Mouse (Mus musculus) hindbrain, embryonic 14.5 days (tissue): ENCODE measurements around the gene Galnt7. TPM values are rescaled to one million over a fixed set of nuclear protein-coding genes. Genes with fewer than 3 reads are reported as not detected.

Experiments used
- ATAC-seq: fragments of 200-750 bp; cut with Nextera tagmentation; 2 replicates; pipeline ENCODE4 v1.8.0; 2017; ENCODE audit warnings: moderate number of reproducible peaks, mild to moderate bottlenecking, moderate TSS enrichment, moderate library complexity; ENCODE audit not compliant: low FRiP score
- DNase-seq: peaks from one replicate; pipeline ENCODE4 v3.0.0-alpha.2; 2015; ENCODE audit warnings: low spot score
- H3K27ac ChIP-seq: fragments of 300-500 bp; sonication (generic); 2 replicates; pipeline ENCODE4 v1.5.1; 2014; ENCODE audit warnings: mild to moderate bottlenecking, moderate library complexity
- H3K27me3 ChIP-seq: fragments of 300-500 bp; sonication (generic); 2 replicates; pipeline ENCODE4 v1.6.1; 2014; ENCODE audit warnings: mild to moderate bottlenecking, low read length, mixed read lengths; ENCODE audit not compliant: control insufficient read depth, insufficient read depth
- H3K36me3 ChIP-seq: fragments of 300-500 bp; sonication (generic); replicated peaks from 2 replicates; pipeline ENCODE4 v1.6.1; 2014; ENCODE audit not compliant: control insufficient read depth, insufficient read depth
- H3K4me1 ChIP-seq: fragments of 300-500 bp; sonication (generic); replicated peaks from 2 replicates; pipeline ENCODE4 v1.6.1; 2014; ENCODE audit warnings: antibody characterized with exemption, low read length, mixed read lengths; ENCODE audit not compliant: control insufficient read depth, insufficient read depth
- H3K4me2 ChIP-seq: fragments of 300-500 bp; sonication (generic); replicated peaks from 2 replicates; pipeline ENCODE4 v1.6.1; 2014; ENCODE audit warnings: mild to moderate bottlenecking, moderate library complexity
- H3K4me3 ChIP-seq: fragments of 300-500 bp; sonication (generic); replicated peaks from 2 replicates; pipeline ENCODE4 v1.5.1; 2014; ENCODE audit warnings: mild to moderate bottlenecking, low read length
- H3K9ac ChIP-seq: fragments of 300-500 bp; sonication (generic); 2 replicates; pipeline ENCODE4 v1.6.1; 2014
- H3K9me3 ChIP-seq: fragments of 300-500 bp; sonication (generic); 2 replicates; pipeline ENCODE4 v1.6.1; 2016; ENCODE audit warnings: low read length; ENCODE audit not compliant: control insufficient read depth
- WGBS: fragments of 180-500 bp; shearing (Covaris S2); extraction: QIAGEN DNeasy Blood & Tissue Kit; methylation state at CpG from one replicate; pipeline ENCODE4 v1.1.7; 2014; 5-methylcytosine and 5-hydroxymethylcytosine counted together
- polyA plus RNA-seq: library from polyadenylated mRNA; unstranded; fragments of >200 nt; fragmentation: Nextera tagmentation; extraction: Ambion mirVana; gene quantifications from 2 replicates; pipeline ENCODE4 v1.2.1, GENCODE M21; 2014

The Galnt7 gene
- polyA plus RNA-seq, 1 experiment from 2014 or later, result 14.6 TPM

DNA sequence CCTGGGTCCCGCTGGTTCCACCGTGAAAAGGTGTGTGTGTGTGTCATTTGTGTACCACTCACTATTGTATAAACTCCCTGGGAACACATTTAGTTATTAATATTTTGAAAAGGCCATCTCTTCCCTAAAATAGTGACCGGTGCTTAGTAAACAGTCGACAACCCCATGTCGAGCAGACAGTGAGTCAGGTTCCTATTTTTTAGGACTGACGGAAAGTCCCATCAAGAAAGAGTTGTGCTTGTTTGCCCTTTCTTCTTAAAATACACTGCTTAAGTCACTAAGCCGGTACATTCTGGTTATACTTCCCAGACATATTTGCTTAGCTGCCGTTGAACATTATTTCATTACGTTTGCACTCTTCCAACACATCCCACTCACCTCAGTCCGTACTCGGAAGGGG lies 111.9 kb downstream of the Galnt7 start:
- no peak for ATAC-seq
- 94% methylated on average over 11 of the region's 11 CpGs for WGBS
- H3K27me3 ChIP-seq, result no peaks in the 10 kb centered on the region

DNA sequence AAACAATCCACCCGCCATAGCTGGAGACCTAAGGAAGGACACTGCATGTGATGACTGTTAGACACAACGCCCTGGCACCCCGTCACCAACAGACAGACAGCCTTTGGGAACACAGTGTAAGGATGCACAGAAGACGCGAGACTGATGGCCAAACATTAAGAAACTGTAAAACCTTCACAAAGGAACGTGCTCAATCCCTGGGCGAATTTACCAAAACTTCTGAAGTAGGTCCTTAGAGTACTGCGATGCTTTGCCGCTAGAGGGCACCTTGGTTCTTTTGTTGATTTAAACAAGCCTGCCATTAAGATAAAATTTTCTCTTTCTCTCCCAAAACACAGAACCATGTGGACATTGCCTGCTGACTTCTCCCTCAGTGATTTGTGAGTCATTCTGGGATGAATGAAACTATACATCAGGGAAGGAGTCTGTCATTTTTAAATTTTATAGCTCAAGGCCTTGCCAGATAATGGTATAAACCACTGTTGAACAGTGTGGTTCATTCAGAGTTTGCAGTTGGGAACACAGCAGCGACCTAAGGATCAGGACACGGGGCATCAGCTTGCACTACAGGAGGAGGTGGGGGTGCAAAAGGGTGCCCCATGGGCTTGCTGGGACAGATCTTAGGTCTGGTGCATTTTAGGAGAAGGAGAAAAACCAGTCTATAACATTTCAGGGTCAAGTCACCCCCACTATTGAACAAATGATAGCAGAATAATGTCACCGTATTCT lies 112.6 kb downstream of the Galnt7 start:
- peak; percentile 90 for DNase-seq
- H3K4me1 ChIP-seq, result no peaks in the 10 kb centered on the region
- H3K27ac ChIP-seq, result no peak overlapping the region
- no peak overlapping the region for H3K4me2 ChIP-seq
- WGBS, result 52% methylated on average over 12 of the region's 12 CpGs
- H3K36me3 ChIP-seq, result peaks cover 7% of the 10 kb centered on the region; the same call in 1 of the 2 replicates
- H3K9ac ChIP-seq, result no peak overlapping the region
- ATAC-seq, result 0 out of 2 replicates have a peak, but pooled peaks have one; percentile 34
- no peaks in the 10 kb centered on the region for H3K9me3 ChIP-seq
- no peak overlapping the region for H3K4me3 ChIP-seq
- no peaks in the 10 kb centered on the region for H3K27me3 ChIP-seq

More for the DNA sequence above, 111.9 kb downstream of the Galnt7 start:
- no peak overlapping the region for H3K4me2 ChIP-seq
- DNase-seq, result no peak
- H3K9me3 ChIP-seq, result no peaks in the 10 kb centered on the region
- no peak overlapping the region for H3K9ac ChIP-seq
- no peak overlapping the region for H3K4me3 ChIP-seq
- H3K27ac ChIP-seq, result no peak overlapping the region
- no peaks in the 10 kb centered on the region for H3K4me1 ChIP-seq
- H3K36me3 ChIP-seq, result peaks cover 4% of the 10 kb centered on the region; the same call in 1 of the 2 replicates

DNA sequence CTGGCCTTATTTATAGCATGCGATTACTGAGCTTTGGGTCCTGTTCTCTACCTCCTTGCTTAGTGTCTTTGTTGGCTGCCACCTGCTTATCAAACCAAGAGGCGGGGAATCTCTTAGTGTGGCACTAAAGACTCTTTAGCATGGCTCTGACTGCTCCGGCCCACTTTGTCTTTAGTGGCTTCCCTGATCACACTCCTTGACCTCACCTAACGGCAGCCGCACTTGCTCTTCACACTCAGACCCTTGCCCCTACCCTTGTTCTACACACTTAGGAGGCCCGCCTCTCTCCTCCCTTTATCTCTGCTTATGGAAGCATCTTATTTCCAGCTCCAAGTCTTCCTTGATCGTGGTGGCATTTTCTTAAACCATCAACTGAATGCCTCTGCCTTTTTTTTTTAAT lies 114.2 kb downstream of the Galnt7 start:
- no peak for DNase-seq
- H3K9ac ChIP-seq, result no peak overlapping the region
- H3K27ac ChIP-seq, result no peak overlapping the region
- no peaks in the 10 kb centered on the region for H3K4me1 ChIP-seq
- H3K27me3 ChIP-seq, result no peaks in the 10 kb centered on the region
- no peak overlapping the region for H3K4me2 ChIP-seq
- H3K9me3 ChIP-seq, result no peaks in the 10 kb centered on the region
- 88% methylated on average over 7 of the region's 7 CpGs for WGBS
- H3K4me3 ChIP-seq, result no peak overlapping the region
- H3K36me3 ChIP-seq, result peaks cover 14% of the 10 kb centered on the region; the same call in 1 of the 2 replicates
- no peak for ATAC-seq

DNA sequence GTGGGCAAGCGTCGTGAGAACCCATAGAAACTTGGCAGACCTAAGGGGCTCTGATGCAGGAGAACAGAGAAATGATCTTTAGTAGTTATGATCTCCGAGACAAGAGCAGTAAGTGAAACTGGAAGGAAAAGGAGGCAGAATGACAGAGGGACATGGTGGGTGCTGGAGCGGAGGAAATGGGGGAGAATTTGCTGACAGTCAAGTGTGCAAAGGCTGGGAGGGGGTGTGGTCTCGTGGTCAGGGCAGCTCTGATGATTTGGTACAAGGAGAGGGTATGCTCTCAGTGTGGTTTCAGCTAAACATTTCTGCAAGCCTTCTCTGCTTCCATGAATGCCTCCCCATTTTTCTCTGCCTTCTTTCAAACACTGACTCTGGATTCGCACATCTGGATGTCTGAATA lies 116.7 kb downstream of the Galnt7 start:
- peaks cover 14% of the 10 kb centered on the region; the same call in 1 of the 2 replicates for H3K36me3 ChIP-seq

DNA sequence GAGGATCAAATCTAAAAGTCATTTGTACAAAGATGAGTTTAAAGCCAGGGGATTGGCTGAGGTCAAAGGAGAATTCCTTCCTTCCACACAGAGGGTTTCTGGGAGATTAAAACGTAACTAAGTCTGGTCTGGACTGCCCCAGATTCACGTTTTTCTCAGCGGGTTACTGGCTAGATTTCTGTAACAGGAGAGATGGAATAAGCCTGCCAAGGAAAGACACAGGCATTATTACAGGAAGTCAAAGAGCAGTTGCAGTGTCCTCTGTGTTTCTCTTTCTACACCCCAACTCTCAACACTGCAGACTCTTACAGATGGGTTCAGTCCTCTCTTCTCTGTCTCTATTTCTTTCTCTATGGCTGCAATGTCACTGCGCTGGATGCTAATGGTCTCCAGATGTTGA lies 118.3 kb downstream of the Galnt7 start:
- ATAC-seq (no peak), DNase-seq (no peak)
- 94% methylated on average over 4 of the region's 4 CpGs for WGBS
- no peaks in the 10 kb centered on the region for H3K27me3 ChIP-seq
- H3K9ac ChIP-seq, result no peak overlapping the region
- no peak overlapping the region for H3K4me3 ChIP-seq
- H3K4me1 ChIP-seq, result no peaks in the 10 kb centered on the region
- peaks cover 14% of the 10 kb centered on the region; the same call in 1 of the 2 replicates for H3K36me3 ChIP-seq
- H3K4me2 ChIP-seq, result no peak overlapping the region
- H3K9me3 ChIP-seq, result no peaks in the 10 kb centered on the region
- H3K27ac ChIP-seq, result no peak overlapping the region

More for the DNA sequence above, 116.7 kb downstream of the Galnt7 start:
- H3K27ac ChIP-seq, result no peak overlapping the region
- no peak for ATAC-seq
- no peaks in the 10 kb centered on the region for H3K4me1 ChIP-seq
- no peak overlapping the region for H3K4me2 ChIP-seq
- DNase-seq, result no peak
- no peak overlapping the region for H3K9ac ChIP-seq
- 94% methylated on average over 6 of the region's 6 CpGs for WGBS
- no peaks in the 10 kb centered on the region for H3K9me3 ChIP-seq
- no peaks in the 10 kb centered on the region for H3K27me3 ChIP-seq
- no peak overlapping the region for H3K4me3 ChIP-seq

DNA sequence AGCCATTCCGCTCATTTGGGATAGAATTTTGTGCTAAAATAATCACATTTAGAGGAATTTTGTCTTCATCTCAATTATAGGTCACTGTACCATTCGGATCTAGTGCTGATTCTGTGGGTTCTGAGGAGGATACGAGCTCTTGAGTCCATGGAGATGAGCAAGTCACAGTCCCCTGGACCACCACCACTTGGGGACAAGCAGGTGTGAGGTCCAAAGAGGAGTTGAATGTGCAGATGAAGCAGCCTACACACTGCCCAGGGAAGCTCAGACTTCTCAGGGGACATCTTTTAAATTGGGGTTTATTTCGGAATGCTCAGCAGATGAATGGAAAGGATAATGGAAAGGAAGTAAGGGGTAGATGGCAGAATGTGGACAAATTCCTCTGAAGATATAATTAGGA lies 119.7 kb downstream of the Galnt7 start:
- peaks cover 14% of the 10 kb centered on the region; the same call in 1 of the 2 replicates for H3K36me3 ChIP-seq
- no peak overlapping the region for H3K27ac ChIP-seq
- H3K9me3 ChIP-seq, result no peaks in the 10 kb centered on the region
- no peak overlapping the region for H3K4me2 ChIP-seq
- no peaks in the 10 kb centered on the region for H3K27me3 ChIP-seq
- 92% methylated on average over 4 of the region's 4 CpGs for WGBS
- ATAC-seq (no peak), DNase-seq (no peak)
- no peak overlapping the region for H3K4me3 ChIP-seq
- H3K4me1 ChIP-seq, result no peaks in the 10 kb centered on the region
- no peak overlapping the region for H3K9ac ChIP-seq

DNA sequence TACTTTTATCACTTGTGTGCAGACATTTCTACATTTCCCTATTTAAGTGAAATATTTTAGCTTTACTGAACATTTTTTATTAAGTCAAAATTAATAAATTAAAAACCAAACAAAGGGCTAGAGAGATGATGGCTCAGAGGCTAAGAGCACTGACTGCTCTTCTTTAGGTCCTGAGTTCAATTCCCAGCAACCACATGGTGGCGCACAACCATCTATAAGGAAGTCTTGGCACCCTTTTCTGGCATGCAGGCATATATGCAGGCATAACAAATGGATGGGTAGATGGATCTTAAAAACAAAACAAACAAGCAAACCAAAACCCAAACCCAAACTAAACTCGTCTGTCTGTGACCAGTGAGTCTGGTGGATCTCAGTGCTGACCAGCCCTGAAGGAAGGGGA lies 120.6 kb downstream of the Galnt7 start:
- ATAC-seq, result no peak
- 55% methylated on average over 2 of the region's 2 CpGs for WGBS
- H3K36me3 ChIP-seq, result peaks cover 14% of the 10 kb centered on the region; the same call in 1 of the 2 replicates
- peak; percentile 36 for DNase-seq
- H3K4me1 ChIP-seq, result no peaks in the 10 kb centered on the region
- no peaks in the 10 kb centered on the region for H3K27me3 ChIP-seq
- H3K9me3 ChIP-seq, result no peaks in the 10 kb centered on the region
- H3K9ac ChIP-seq, result no peak overlapping the region
- no peak overlapping the region for H3K4me3 ChIP-seq
- H3K27ac ChIP-seq, result no peak overlapping the region
- no peak overlapping the region for H3K4me2 ChIP-seq

DNA sequence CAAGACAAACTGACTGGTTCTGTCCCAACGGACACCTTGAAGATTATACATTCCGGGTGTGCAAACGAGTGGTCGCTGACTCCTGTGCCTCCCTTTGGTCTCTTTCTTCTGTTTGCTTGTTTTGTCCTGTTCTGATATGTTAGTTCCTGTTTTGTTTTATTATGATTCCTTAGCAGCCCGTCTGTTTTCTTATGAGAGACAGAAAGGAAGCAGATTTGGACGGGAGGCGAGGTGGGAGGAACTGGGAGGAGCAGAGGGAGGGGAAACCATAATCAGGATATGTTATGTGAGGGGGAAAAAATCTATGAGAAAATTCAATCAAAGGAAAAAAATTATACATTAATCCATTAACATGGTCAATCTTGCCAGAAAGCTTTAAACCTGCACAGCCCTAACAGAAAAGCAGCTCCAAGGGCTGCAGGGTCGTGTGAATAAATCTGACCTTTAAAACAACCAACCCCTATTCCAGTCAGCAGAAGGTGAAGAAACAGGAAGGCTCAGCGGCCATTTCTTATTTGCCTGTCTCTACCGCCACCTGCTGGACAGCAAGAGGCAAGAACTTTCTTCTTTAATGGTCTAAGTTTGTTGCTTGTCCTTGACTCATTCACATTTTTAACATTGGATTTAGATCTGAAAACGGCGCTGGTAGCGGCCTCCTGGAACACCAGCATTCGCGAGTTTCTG lies 122.0 kb downstream of the Galnt7 start:
- H3K4me1 ChIP-seq, result no peaks in the 10 kb centered on the region
- no peaks in the 10 kb centered on the region for H3K9me3 ChIP-seq
- no peaks in the 10 kb centered on the region for H3K27me3 ChIP-seq
- no peak overlapping the region for H3K4me3 ChIP-seq
- DNase-seq (peak; percentile 82), ATAC-seq (peak; percentile 67; the same call in 1 of the 2 replicates)
- 0 out of 2 replicates have a peak, but pooled peaks cover 10% of the 10 kb centered on the region for H3K36me3 ChIP-seq
- H3K4me2 ChIP-seq, result no peak overlapping the region
- 33% methylated on average over 15 of the region's 15 CpGs for WGBS
- H3K9ac ChIP-seq, result no peak overlapping the region; the same call in 1 of the 2 replicates
- no peak overlapping the region for H3K27ac ChIP-seq

DNA sequence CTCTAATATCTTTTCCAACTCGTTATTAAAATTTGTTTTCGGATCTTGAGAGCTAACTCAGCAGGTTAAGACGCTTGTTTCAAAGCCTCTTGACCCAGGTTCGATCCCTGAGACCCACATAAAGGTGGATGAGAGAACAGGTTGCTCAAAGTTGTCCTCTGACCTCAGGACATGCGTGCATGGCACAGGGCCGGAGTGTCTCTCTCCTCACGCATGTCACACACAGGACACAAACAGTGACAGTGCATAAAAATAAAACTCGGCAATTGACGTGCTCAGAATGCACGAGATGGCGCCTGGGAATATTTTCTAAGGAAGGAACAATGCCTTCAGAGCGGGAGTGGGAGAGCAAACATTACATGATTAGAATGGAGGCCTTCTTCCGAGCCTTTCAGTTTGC lies 122.6 kb downstream of the Galnt7 start:
- Histone ChIP-seq H3K27ac (no peak overlapping the region), H3K9me3 (no peaks in the 10 kb centered on the region), H3K36me3 (0 out of 2 replicates have a peak, but pooled peaks cover 8% of the 10 kb centered on the region), H3K4me3 (no peak overlapping the region), H3K4me1 (no peaks in the 10 kb centered on the region), H3K27me3 (no peaks in the 10 kb centered on the region), H3K4me2 (no peak overlapping the region), H3K9ac (no peak overlapping the region)
- 88% methylated on average over 13 of the region's 13 CpGs for WGBS
- no peak for DNase-seq
- no peak for ATAC-seq
